Mouse (Mus musculus) adrenal gland, postnatal 36 days (tissue): ENCODE measurements at regions not wholly inside any gene's neighbourhood (a gene's known extent, or its start where the extent isn't known, plus 50 kb on each side); places are given as distances from the start of the nearest gene placed in this dataset.
A peak's percentile ranks its signal among the peaks of the same experiment; 100 is the strongest.

Experiments used
- DNase-seq, 2 experiments: peaks; one replicate each; pipeline ENCODE4 v3.0.0; 2021; ENCODE audit warnings: mixed read lengths in 1 of 2

GRCm38 (mm10) chr15:61294131-61294530, 371.3 kb upstream of the A1bg start:
- no peak for DNase-seq

GRCm38 (mm10) chr15:61268766-61269165, 346.0 kb upstream of the A1bg start:
- no peak for DNase-seq

GRCm38 (mm10) chr15:61259047-61259446, 336.2 kb upstream of the A1bg start:
- no peak for DNase-seq

- DNase-seq = no peak
Observed at GRCm38 (mm10) chr15:61244511-61244910, 321.7 kb upstream of the A1bg start.

- no peak for DNase-seq
Observed at GRCm38 (mm10) chr15:61242161-61242681, 319.4 kb upstream of the A1bg start.

- DNase-seq = no peak
Observed at GRCm38 (mm10) chr15:61241741-61242140, 318.9 kb upstream of the A1bg start.

GRCm38 (mm10) chr15:61240344-61240743, 317.5 kb upstream of the A1bg start:
- no peak for DNase-seq

- DNase-seq = no peak
Observed at GRCm38 (mm10) chr15:61239414-61239813, 316.6 kb upstream of the A1bg start.

GRCm38 (mm10) chr15:61238996-61239395, 316.2 kb upstream of the A1bg start:
- no peak for DNase-seq

GRCm38 (mm10) chr15:61229579-61229978, 306.8 kb upstream of the A1bg start:
- peak in 1 of 2 experiments; percentile 4 for DNase-seq

GRCm38 (mm10) chr15:61222923-61223322, 300.1 kb upstream of the A1bg start:
- DNase-seq = no peak

- DNase-seq = no peak
Observed at GRCm38 (mm10) chr15:61210161-61210560, 287.3 kb upstream of the A1bg start.

GRCm38 (mm10) chr15:61189981-61190380, 267.2 kb upstream of the A1bg start:
- DNase-seq = no peak

- no peak for DNase-seq
Observed at GRCm38 (mm10) chr15:61189481-61189880, 266.7 kb upstream of the A1bg start.

- DNase-seq = no peak
Observed at GRCm38 (mm10) chr15:61184597-61184963, 261.8 kb upstream of the A1bg start.

- DNase-seq = no peak
Observed at GRCm38 (mm10) chr15:61183751-61184596, 261.2 kb upstream of the A1bg start.

GRCm38 (mm10) chr15:61183291-61183690, 260.5 kb upstream of the A1bg start:
- no peak for DNase-seq

- DNase-seq = no peak
Observed at GRCm38 (mm10) chr15:61168842-61169416, 246.1 kb upstream of the A1bg start.

- no peak for DNase-seq
Observed at GRCm38 (mm10) chr15:61165050-61165449, 242.2 kb upstream of the A1bg start.

GRCm38 (mm10) chr15:61161397-61161796, 238.6 kb upstream of the A1bg start:
- DNase-seq = peak; percentile 79 to 80

- DNase-seq = peak; percentile 45 to 46
Observed at GRCm38 (mm10) chr15:61160666-61161065, 237.9 kb upstream of the A1bg start.

GRCm38 (mm10) chr15:61159552-61159951, 236.7 kb upstream of the A1bg start:
- peak; percentile 56 to 62 for DNase-seq

- peak; percentile 54 to 56 for DNase-seq
Observed at GRCm38 (mm10) chr15:61158041-61158545, 235.3 kb upstream of the A1bg start.
